Mouse (Mus musculus): ENCODE measurements at regions not wholly inside any gene's neighbourhood (a gene's known extent, or its start where the extent isn't known, plus 50 kb on each side); places are given as distances from the start of the nearest gene placed in this dataset.

DNA sequence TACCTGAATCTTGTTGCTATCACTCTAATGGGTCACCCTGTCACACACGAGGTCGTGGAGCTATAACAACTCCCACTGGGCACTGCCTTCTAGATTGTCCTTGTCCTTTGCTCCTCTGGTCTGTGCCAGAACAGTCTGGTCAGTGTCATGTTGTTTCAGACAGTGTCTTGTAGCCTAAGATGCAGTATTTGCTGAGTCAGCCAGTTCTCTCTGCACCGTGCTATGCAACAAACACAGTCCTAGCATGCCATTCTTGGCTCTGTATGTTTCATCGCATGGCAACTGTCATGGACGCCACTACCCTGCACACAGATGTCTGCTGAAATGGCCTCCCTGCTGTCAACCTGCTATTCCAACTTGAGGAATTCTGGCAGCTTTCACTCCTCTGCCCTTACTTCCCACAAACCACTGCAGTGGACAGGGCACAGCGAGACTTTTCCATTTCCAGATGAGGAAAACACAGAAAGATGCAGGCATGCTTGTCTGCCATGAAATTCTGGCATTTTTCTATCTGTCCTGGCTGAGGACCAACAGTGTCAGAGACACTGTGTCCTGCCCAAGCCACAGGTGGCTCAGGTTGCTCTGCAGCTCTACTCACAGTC lies 117.3 kb upstream of the Slc22a23 start:
- 29% methylated on average over 6 of the region's 6 CpGs for WGBS
- Histone ChIP-seq H3K4me1 (ENCODE audit: control insufficient read depth, insufficient read depth, low read length) (no peaks in the 10 kb centered on the region; the same call in 1 of the 2 replicates), H3K27ac (ENCODE audit: insufficient read depth, low read length) (no peak overlapping the region), H3K4me3 (replicated peaks; ENCODE audit: insufficient read depth, low read depth, low read length) (no peak overlapping the region), H3K27me3 (ENCODE audit: control insufficient read depth, insufficient read depth, low read length) (no peaks in the 10 kb centered on the region)
- no peak for DNase-seq
- no peak for TF ChIP-seq POLR2A (IDR thresholded peaks at IDR 0.05; ENCODE audit: borderline replicate concordance, insufficient read depth, low read length)
- TF ChIP-seq CTCF (IDR thresholded peaks at IDR 0.05; ENCODE audit: borderline replicate concordance, insufficient read depth, low read depth, low read length): no peak

- Histone ChIP-seq H3K27me3 (ENCODE audit: control insufficient read depth, insufficient read depth, low read length) (no peaks in the 10 kb centered on the region), H3K4me3 (replicated peaks; ENCODE audit: insufficient read depth, low read depth, low read length) (no peak overlapping the region), H3K4me1 (ENCODE audit: control insufficient read depth, insufficient read depth, low read length) (no peaks in the 10 kb centered on the region; the same call in 1 of the 2 replicates), H3K27ac (ENCODE audit: insufficient read depth, low read length) (no peak overlapping the region)
- WGBS: 79% methylated on average over 4 of the region's 4 CpGs
- no peak for TF ChIP-seq CTCF (IDR thresholded peaks at IDR 0.05; ENCODE audit: borderline replicate concordance, insufficient read depth, low read depth, low read length)
- TF ChIP-seq POLR2A (IDR thresholded peaks at IDR 0.05; ENCODE audit: borderline replicate concordance, insufficient read depth, low read length): no peak
- DNase-seq: no peak
These were observed 116.0 kb upstream of the Slc22a23 start for GRCm38 (mm10) chr13:34460969-34461368.

DNA sequence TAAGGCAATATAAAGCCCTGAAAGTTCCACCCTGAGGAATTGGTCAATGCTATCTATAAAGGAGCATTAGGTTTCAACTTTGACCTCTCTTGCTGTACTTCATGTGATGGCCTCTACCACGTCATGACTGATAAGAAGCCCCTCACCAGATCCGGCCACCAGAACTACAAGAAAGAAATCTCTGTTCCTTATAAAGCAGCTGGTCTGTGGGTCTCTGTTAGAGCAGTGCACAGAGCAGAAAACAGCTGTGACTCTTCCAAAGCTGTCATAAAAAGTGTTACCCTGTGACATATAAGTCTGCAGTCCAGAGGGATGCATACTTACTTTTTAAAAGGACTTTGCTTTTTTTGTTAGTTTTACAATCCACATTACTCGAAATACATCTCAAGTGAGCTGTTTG lies 111.1 kb upstream of the Slc22a23 start:
- TF ChIP-seq CTCF (IDR thresholded peaks at IDR 0.05; ENCODE audit: borderline replicate concordance, insufficient read depth, low read depth, low read length) (no peak), POLR2A (IDR thresholded peaks at IDR 0.05; ENCODE audit: borderline replicate concordance, insufficient read depth, low read length) (no peak)
- 78% methylated on average over 3 of the region's 3 CpGs for WGBS

GRCm38 (mm10) chr13:34446806-34447205 lies 101.8 kb upstream of the Slc22a23 start:
- H3K27me3 ChIP-seq (ENCODE audit: control insufficient read depth, insufficient read depth, low read length): no peaks in the 10 kb centered on the region
- TF ChIP-seq CTCF (IDR thresholded peaks at IDR 0.05; ENCODE audit: borderline replicate concordance, insufficient read depth, low read depth, low read length) (no peak), POLR2A (IDR thresholded peaks at IDR 0.05; ENCODE audit: borderline replicate concordance, insufficient read depth, low read length) (no peak)
- no peaks in the 10 kb centered on the region for H3K4me1 ChIP-seq (ENCODE audit: control insufficient read depth, insufficient read depth, low read length)
- H3K27ac ChIP-seq (ENCODE audit: insufficient read depth, low read length): no peak overlapping the region
- no peak for DNase-seq
- H3K4me3 ChIP-seq (replicated peaks; ENCODE audit: insufficient read depth, low read depth, low read length): no peak overlapping the region

More for the DNA sequence above, 111.1 kb upstream of the Slc22a23 start:
- no peak overlapping the region for H3K4me3 ChIP-seq (replicated peaks; ENCODE audit: insufficient read depth, low read depth, low read length)
- no peaks in the 10 kb centered on the region for H3K4me1 ChIP-seq (ENCODE audit: control insufficient read depth, insufficient read depth, low read length)
- no peak for DNase-seq
- H3K27me3 ChIP-seq (ENCODE audit: control insufficient read depth, insufficient read depth, low read length): no peaks in the 10 kb centered on the region
- H3K27ac ChIP-seq (ENCODE audit: insufficient read depth, low read length): no peak overlapping the region

GRCm38 (mm10) chr13:34446327-34446726 lies 101.3 kb upstream of the Slc22a23 start:
- TF ChIP-seq POLR2A (IDR thresholded peaks at IDR 0.05; ENCODE audit: borderline replicate concordance, insufficient read depth, low read length): no peak
- TF ChIP-seq CTCF (IDR thresholded peaks at IDR 0.05; ENCODE audit: borderline replicate concordance, insufficient read depth, low read depth, low read length): no peak
- H3K27ac ChIP-seq (ENCODE audit: insufficient read depth, low read length): no peak overlapping the region
- no peaks in the 10 kb centered on the region for H3K4me1 ChIP-seq (ENCODE audit: control insufficient read depth, insufficient read depth, low read length)
- DNase-seq: no peak
- 85% methylated on average over 8 of the region's 8 CpGs for WGBS
- no peak overlapping the region for H3K4me3 ChIP-seq (replicated peaks; ENCODE audit: insufficient read depth, low read depth, low read length)
- no peaks in the 10 kb centered on the region for H3K27me3 ChIP-seq (ENCODE audit: control insufficient read depth, insufficient read depth, low read length)

DNA sequence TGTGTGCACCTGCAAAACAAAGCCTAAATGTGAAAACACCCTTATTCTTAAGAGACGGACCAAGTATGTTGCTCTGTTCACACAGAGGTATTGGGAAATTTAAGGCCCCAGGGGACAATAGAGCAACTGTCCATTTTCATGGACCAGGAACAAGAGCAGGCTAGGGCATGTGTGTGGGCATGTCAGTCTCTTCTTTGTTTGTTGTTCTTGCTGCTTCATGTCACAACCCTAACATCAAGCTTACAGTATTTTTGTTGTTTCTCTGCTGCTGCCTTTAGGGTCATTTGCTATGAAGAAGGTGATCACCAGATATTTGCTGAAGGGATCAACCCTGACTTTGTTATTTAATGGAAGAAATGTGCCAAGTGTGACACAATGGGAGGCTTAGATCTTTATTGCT lies 96.4 kb upstream of the Slc22a23 start:
- no peak for TF ChIP-seq CTCF (IDR thresholded peaks at IDR 0.05; ENCODE audit: borderline replicate concordance, insufficient read depth, low read depth, low read length)
- TF ChIP-seq POLR2A (IDR thresholded peaks at IDR 0.05; ENCODE audit: borderline replicate concordance, insufficient read depth, low read length): no peak
- H3K27me3 ChIP-seq (ENCODE audit: control insufficient read depth, insufficient read depth, low read length): no peaks in the 10 kb centered on the region
- no peak for DNase-seq
- H3K4me1 ChIP-seq (ENCODE audit: control insufficient read depth, insufficient read depth, low read length): no peaks in the 10 kb centered on the region
- 53% methylated on average over 1 of the region's 1 CpGs for WGBS
- no peak overlapping the region for H3K4me3 ChIP-seq (replicated peaks; ENCODE audit: insufficient read depth, low read depth, low read length)
- H3K27ac ChIP-seq (ENCODE audit: insufficient read depth, low read length): no peak overlapping the region

GRCm38 (mm10) chr13:34427527-34427926 lies 82.5 kb upstream of the Slc22a23 start:
- 96% methylated on average over 1 of the region's 1 CpGs for WGBS
- H3K4me1 ChIP-seq (ENCODE audit: control insufficient read depth, insufficient read depth, low read length): no peaks in the 10 kb centered on the region
- no peak for TF ChIP-seq POLR2A (IDR thresholded peaks at IDR 0.05; ENCODE audit: borderline replicate concordance, insufficient read depth, low read length)
- no peak for TF ChIP-seq CTCF (IDR thresholded peaks at IDR 0.05; ENCODE audit: borderline replicate concordance, insufficient read depth, low read depth, low read length)
- H3K27me3 ChIP-seq (ENCODE audit: control insufficient read depth, insufficient read depth, low read length): no peaks in the 10 kb centered on the region
- no peak overlapping the region for H3K27ac ChIP-seq (ENCODE audit: insufficient read depth, low read length)
- DNase-seq: no peak
- no peak overlapping the region for H3K4me3 ChIP-seq (replicated peaks; ENCODE audit: insufficient read depth, low read depth, low read length)

GRCm38 (mm10) chr13:34424921-34425320 lies 79.9 kb upstream of the Slc22a23 start:
- DNase-seq: no peak
- Histone ChIP-seq H3K27me3 (ENCODE audit: control insufficient read depth, insufficient read depth, low read length) (no peaks in the 10 kb centered on the region), H3K27ac (ENCODE audit: insufficient read depth, low read length) (no peak overlapping the region), H3K4me1 (ENCODE audit: control insufficient read depth, insufficient read depth, low read length) (no peaks in the 10 kb centered on the region), H3K4me3 (replicated peaks; ENCODE audit: insufficient read depth, low read depth, low read length) (no peak overlapping the region)
- 16% methylated on average over 3 of the region's 3 CpGs for WGBS
- TF ChIP-seq POLR2A (IDR thresholded peaks at IDR 0.05; ENCODE audit: borderline replicate concordance, insufficient read depth, low read length) (no peak), CTCF (IDR thresholded peaks at IDR 0.05; ENCODE audit: borderline replicate concordance, insufficient read depth, low read depth, low read length) (no peak)

All from cerebellum, adult 2 months (tissue).